Mouse (Mus musculus) activated CD4-positive, CD25-positive, alpha-beta regulatory T cell, adult 9 weeks (primary cell): ENCODE results near the gene Keap1. TPM values are rescaled to one million over a fixed set of nuclear protein-coding genes. Genes with fewer than 3 reads are reported as not detected.

ENCODE experiments used
- polyA plus RNA-seq: library from polyadenylated mRNA; unstranded; fragments of 100-300 nt; shearing (Covaris generic); gene quantifications from one replicate; pipeline ENCODE4 v1.2.1, GENCODE M21; 2017

Gene Keap1
- polyA plus RNA-seq = 39.3 TPM

DNA sequence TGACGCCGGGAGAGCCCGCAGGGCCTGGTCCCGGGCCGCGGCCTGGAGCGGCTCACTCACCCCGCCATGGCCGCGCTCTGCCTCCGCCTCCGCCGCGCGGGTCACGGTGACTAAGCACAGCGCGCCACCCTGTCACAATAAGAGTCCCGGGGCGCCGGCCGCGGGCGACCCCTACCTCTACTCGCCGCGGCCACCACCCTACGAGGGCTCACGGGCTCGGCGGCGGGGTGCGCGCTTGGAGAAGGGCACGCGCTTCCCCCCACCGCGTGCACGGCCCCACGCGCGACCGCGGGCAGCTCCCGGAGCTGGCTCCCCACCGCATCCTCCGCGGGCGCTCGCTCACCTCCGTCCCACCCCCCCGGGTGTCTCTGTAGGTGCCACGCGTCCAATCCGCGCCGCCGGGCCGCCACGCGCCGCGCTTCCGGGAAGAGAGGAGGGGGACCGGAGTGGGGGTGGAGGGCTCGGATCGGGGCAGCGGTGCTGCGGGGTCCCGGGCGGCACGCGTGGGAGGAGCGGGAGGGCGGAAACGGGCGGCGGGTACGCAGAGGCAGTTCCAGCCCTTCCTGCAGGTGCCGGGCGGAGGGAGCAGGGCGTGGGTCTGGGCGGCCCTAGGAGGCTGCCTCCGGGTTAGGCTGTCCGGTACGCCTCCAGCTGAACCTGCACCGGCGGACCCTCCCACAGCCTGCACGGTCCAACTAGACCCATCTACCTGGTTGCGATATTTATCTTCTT is at the start of gene Keap1:
Gene Keap1 (minus strand): TSS at position 629 of the 732 bp plus-strand sequence.

DNA sequence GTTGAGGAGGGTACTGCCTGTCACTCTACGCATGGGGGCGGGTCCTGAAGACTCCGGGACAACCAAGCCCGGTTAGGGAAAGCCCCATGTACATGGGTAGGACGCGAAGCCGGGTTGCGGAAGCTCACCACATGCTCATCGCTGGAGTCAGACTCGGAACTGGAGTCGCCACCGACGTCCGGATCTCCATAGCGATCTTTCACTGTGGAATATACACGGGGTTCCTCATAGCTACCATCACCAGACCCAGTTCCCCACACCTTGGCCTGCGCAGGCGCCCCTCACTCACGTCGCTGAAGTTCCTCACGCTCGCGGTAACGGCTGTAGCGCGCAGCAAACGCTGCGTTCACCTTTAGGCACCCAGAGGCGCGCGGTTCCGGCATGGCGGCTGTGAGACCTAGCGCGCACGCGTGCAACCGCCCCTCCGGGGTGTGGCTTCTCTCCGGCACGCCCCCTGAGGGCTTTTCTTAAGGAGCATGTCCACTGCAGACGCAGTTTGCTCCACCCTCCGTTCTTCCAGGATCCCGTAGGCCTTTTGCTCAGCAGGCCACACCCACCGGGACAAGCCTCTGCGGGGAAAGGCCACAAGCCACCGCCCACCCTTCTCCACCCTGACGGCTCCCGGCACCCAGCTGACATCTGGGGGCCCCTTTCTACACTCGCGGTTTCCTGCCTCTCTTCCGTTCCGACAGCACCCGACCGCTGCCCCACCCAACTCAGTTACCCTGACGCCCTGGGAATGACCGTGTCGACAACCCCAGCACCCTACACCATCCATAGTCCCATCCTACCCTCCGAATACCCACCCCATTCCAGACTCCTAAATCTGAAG is 48.6 kb upstream of the Keap1 start, which contains the start of gene Kri1:
Gene Kri1 (minus strand): TSS at position 399 of the 832 bp plus-strand sequence.

DNA sequence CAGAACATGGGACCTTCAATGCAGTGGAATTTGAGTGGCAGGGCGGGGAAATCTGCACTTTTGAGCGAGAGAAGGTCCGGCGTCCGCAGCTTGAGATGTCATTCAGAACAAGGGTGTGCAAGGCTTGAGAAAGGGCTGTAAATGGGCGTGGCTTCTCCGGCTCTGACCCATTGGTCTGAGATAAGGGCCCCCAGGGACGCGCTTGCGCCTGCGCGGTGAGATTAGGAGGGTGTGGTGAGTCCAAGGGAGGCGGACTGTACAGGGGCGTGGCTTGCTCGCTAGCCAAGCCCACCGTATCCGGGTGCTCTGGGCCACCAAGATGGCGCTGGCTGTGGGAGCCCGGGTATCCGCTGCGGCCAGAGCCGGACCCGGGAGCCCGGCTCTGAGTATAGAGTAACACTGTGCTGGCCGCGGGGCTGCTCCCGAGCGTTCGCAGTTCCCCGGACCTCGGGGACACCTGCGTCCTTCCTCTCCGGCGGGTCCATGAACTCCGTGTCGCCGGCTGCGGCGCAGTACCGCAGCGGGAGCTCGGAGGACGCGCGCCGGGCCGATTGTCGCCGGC is 25.9 kb upstream of the Keap1 start, which contains the start of gene Atg4d:
Gene Atg4d (plus strand): TSS at position 294 of the 562 bp plus-strand sequence.

DNA sequence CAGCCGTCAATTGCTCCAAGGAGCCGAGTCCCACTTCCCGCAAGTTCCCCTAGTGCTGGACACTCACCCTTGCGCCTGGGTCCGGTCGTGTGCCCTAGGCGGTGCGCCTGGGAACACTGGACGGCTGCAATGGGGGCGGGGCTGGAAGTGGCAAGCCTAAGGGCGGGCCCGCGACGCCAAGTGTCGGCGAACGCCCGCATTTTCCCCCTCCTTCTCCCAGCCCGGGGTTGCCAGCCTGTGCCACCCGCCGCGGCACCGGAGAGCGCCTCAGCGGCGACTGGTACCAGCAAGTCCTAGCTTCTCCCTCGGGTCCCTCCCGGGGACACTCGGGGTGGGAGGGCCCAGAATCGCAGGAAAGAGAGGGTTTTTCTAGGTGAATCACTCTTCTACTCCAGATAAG is 9.2 kb upstream of the Keap1 start, which contains the start of gene S1pr5:
Gene S1pr5 (minus strand): TSS at position 118 of the 400 bp plus-strand sequence.

Other genes starting within 250 kb of the Keap1 start
- 128 TPM for gene Mrpl4, start 236.6 kb downstream of the Keap1 start, polyA plus RNA-seq
- gene Icam1, start 223.4 kb downstream of the Keap1 start, polyA plus RNA-seq = 132 TPM
- 1.9 TPM for gene Icam4, start 210.0 kb downstream of the Keap1 start, polyA plus RNA-seq
- gene Icam5, start 207.3 kb downstream of the Keap1 start, polyA plus RNA-seq = 0.79 TPM
- not detected for gene Zglp1, start 172.3 kb downstream of the Keap1 start, polyA plus RNA-seq
- 0.20 TPM for gene Gm49373, start 166.3 kb downstream of the Keap1 start, polyA plus RNA-seq
- gene Fdx1l, start 165.7 kb downstream of the Keap1 start, polyA plus RNA-seq = 35.0 TPM
- 6.8 TPM for gene Gm38431, start 147.4 kb downstream of the Keap1 start, polyA plus RNA-seq
- 73.3 TPM for gene Raver1, start 147.4 kb downstream of the Keap1 start, polyA plus RNA-seq
- 118 TPM for gene Tyk2, start 108.1 kb downstream of the Keap1 start, polyA plus RNA-seq
- 330 TPM for gene Cdc37, start 89.4 kb downstream of the Keap1 start, polyA plus RNA-seq
- gene Pde4a, start 73.6 kb downstream of the Keap1 start, polyA plus RNA-seq = 0.72 TPM
- not detected for gene S1pr5, start 9.1 kb upstream of the Keap1 start, polyA plus RNA-seq
- 63.6 TPM for gene Atg4d, start 25.9 kb upstream of the Keap1 start, polyA plus RNA-seq
- 37.6 TPM for gene Kri1, start 48.6 kb upstream of the Keap1 start, polyA plus RNA-seq
- gene Cdkn2d, start 52.0 kb upstream of the Keap1 start, polyA plus RNA-seq = 104 TPM
- 2.0 TPM for gene Ap1m2, start 73.0 kb upstream of the Keap1 start, polyA plus RNA-seq
- 543 TPM for gene Slc44a2, start 81.3 kb upstream of the Keap1 start, polyA plus RNA-seq
- gene Ilf3, start 128.5 kb upstream of the Keap1 start, polyA plus RNA-seq = 69.7 TPM
- gene Qtrt1, start 172.5 kb upstream of the Keap1 start, polyA plus RNA-seq = 35.2 TPM
- gene Dnm2, start 185.5 kb upstream of the Keap1 start, polyA plus RNA-seq = 264 TPM